Mouse (Mus musculus) midbrain, embryonic 15.5 days (tissue): ENCODE data around the gene Chst11. TPM values are rescaled to one million over a fixed set of nuclear protein-coding genes. Genes with fewer than 3 reads are reported as not detected.

ENCODE experiments used
- ATAC-seq: fragments of 200-750 bp; cut with Nextera tagmentation; replicated peaks from 2 replicates; pipeline ENCODE4 v1.8.0; 2017; ENCODE audit warnings: moderate TSS enrichment
- H3K27ac ChIP-seq: fragments of 300-500 bp; sonication (generic); 2 replicates; pipeline ENCODE4 v1.5.1; 2015; ENCODE audit warnings: mild to moderate bottlenecking, inconsistent platforms
- H3K27me3 ChIP-seq: fragments of 300-500 bp; sonication (generic); replicated peaks from 2 replicates; pipeline ENCODE4 v1.6.1; 2015; ENCODE audit warnings: inconsistent platforms
- H3K36me3 ChIP-seq: fragments of 300-500 bp; sonication (generic); replicated peaks from 2 replicates; pipeline ENCODE4 v1.6.1; 2015; ENCODE audit warnings: inconsistent platforms
- H3K4me1 ChIP-seq: fragments of 300-500 bp; sonication (generic); 2 replicates; pipeline ENCODE4 v1.6.1; 2015; ENCODE audit warnings: inconsistent platforms
- H3K4me2 ChIP-seq: fragments of 300-500 bp; sonication (generic); 2 replicates; pipeline ENCODE4 v1.6.1; 2015; ENCODE audit warnings: inconsistent platforms, mild to moderate bottlenecking, moderate library complexity
- H3K4me3 ChIP-seq: fragments of 300-500 bp; sonication (generic); 2 replicates; pipeline ENCODE4 v1.5.1; 2015; ENCODE audit warnings: mild to moderate bottlenecking, inconsistent platforms
- H3K9ac ChIP-seq: fragments of 300-500 bp; sonication (generic); 2 replicates; pipeline ENCODE4 v1.6.1; 2015; ENCODE audit warnings: mild to moderate bottlenecking, inconsistent platforms
- H3K9me3 ChIP-seq: fragments of 300-500 bp; sonication (generic); 2 replicates; pipeline ENCODE4 v1.6.1; 2016; ENCODE audit warnings: inconsistent platforms
- WGBS: fragments of 180-500 bp; shearing (Covaris S2); methylation state at CpG from one replicate; pipeline ENCODE4 v1.1.7; 2015; ENCODE audit warnings: mixed read lengths; 5-methylcytosine and 5-hydroxymethylcytosine counted together
- polyA plus RNA-seq: library from polyadenylated mRNA; unstranded; fragments of >200 nt; fragmentation: Nextera tagmentation; extraction: Ambion mirVana; gene quantifications from 2 replicates; pipeline ENCODE4 v1.2.1, GENCODE M21; 2015

Gene Chst11
- 3.8 and 4.1 TPM in 2 replicates for polyA plus RNA-seq

- Histone ChIP-seq H3K27ac (peak within 1 kb of the TSS; percentile 91), H3K4me1 (peaks cover 47% of the 10 kb centered on the region), H3K36me3 (no peaks in the 10 kb centered on the region), H3K9ac (peak within 1 kb of the TSS; percentile 77), H3K27me3 (peaks cover 10% of the 10 kb centered on the region; the same call in 1 of the 2 replicates), H3K9me3 (no peaks in the 10 kb centered on the region), H3K4me2 (peak within 1 kb of the TSS; percentile 84), H3K4me3 (peak within 1 kb of the TSS; percentile 65)
- WGBS = 0% methylated on average over 58 of the region's 67 CpGs
- peak; percentile 91 for ATAC-seq
These were observed at the start of gene Chst11 for GRCm38 (mm10) chr10:82984950-82985699. Gene Chst11 (plus strand): TSS chr10:82985498.

DNA sequence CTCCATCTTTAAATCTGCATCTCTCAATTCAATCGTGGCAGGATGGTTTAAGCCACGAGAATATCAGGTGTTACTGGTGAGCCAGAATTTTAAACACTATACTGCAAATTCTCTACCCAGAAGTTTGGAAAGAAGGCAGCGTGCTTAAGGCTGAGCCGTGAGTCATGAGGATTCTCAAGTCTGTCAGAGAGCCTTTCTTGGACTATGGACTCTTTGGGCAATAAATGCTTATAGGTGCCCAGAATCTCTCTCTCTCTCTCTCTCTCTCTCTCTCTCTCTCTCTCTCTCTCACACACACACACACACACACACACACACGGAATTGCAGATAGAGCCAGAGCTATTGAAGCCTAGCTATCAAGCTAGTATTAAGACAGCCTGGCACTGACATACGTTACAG is 49.5 kb upstream of the Chst11 start:
- no peak overlapping the region for H3K9ac ChIP-seq
- 92% methylated on average over 6 of the region's 6 CpGs for WGBS
- no peaks in the 10 kb centered on the region for H3K27me3 ChIP-seq
- no peak for ATAC-seq
- H3K36me3 ChIP-seq = no peaks in the 10 kb centered on the region
- no peaks in the 10 kb centered on the region for H3K9me3 ChIP-seq
- H3K4me2 ChIP-seq = no peak overlapping the region
- H3K4me1 ChIP-seq = no peaks in the 10 kb centered on the region
- no peak overlapping the region for H3K27ac ChIP-seq
- no peak overlapping the region for H3K4me3 ChIP-seq

DNA sequence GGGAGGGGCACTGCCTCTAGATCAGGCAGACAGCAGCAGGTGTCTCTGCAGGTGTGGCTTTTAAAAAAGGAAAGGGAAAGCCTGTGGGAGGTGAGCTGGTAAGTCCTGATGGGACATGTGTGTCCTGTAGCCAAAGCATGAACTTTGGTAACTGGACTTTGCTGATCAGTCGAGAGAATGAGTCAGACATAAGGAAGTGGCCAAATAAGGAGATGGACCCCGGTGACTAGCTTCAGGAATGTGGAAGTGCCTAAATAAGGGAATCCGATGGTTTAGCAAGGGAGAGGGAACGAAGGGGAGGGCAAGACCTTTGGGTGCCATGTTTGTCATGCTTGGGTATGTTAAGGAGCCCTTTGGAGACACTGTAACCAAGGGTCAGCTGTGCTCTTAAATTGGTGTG is 31.9 kb upstream of the Chst11 start:
- Histone ChIP-seq H3K9me3 (no peaks in the 10 kb centered on the region), H3K4me1 (no peaks in the 10 kb centered on the region), H3K27ac (no peak overlapping the region), H3K4me2 (no peak overlapping the region), H3K27me3 (no peaks in the 10 kb centered on the region), H3K4me3 (no peak overlapping the region), H3K9ac (no peak overlapping the region), H3K36me3 (no peaks in the 10 kb centered on the region)
- WGBS = 94% methylated on average over 4 of the region's 4 CpGs
- ATAC-seq = no peak

DNA sequence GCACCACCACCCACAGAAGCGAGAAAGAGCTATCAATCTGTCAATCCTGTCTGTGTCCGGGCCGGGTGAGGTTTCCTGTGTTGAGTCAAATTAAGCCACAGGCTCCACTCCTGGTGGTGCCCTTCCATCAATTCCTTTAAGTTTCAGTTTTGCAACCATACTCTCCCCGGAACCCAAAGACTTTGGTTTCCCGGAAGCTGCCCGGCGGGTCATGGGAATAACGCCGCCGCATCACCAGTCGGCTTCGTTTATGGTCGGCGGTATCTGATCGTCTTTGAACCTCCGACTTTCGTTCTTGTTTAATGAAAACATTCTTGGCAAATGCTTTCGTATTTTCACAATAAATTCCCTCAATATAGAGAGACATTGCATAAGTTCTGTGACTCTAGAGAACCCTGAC is 30.2 kb upstream of the Chst11 start:
- Histone ChIP-seq H3K9me3 (no peaks in the 10 kb centered on the region), H3K36me3 (no peaks in the 10 kb centered on the region), H3K27ac (no peak overlapping the region), H3K9ac (no peak overlapping the region), H3K4me2 (no peak overlapping the region), H3K4me1 (no peaks in the 10 kb centered on the region), H3K27me3 (no peaks in the 10 kb centered on the region), H3K4me3 (no peak overlapping the region)
- WGBS = 92% methylated on average over 18 of the region's 18 CpGs
- no peak for ATAC-seq

- H3K9ac ChIP-seq = no peak overlapping the region
- no peaks in the 10 kb centered on the region for H3K36me3 ChIP-seq
- 82% methylated on average over 5 of the region's 5 CpGs for WGBS
- H3K9me3 ChIP-seq = no peaks in the 10 kb centered on the region
- no peaks in the 10 kb centered on the region for H3K4me1 ChIP-seq
- H3K4me2 ChIP-seq = no peak overlapping the region
- H3K27ac ChIP-seq = no peak overlapping the region
- no peaks in the 10 kb centered on the region for H3K27me3 ChIP-seq
- H3K4me3 ChIP-seq = no peak overlapping the region
- ATAC-seq = no peak
These were observed 27.0 kb upstream of the Chst11 start for GRCm38 (mm10) chr10:82958218-82958761.

- H3K27ac ChIP-seq = no peak overlapping the region
- ATAC-seq = no peak
- no peak overlapping the region for H3K4me2 ChIP-seq
- H3K4me3 ChIP-seq = no peak overlapping the region
- H3K9ac ChIP-seq = no peak overlapping the region
- no peaks in the 10 kb centered on the region for H3K4me1 ChIP-seq
- no peaks in the 10 kb centered on the region for H3K9me3 ChIP-seq
- H3K36me3 ChIP-seq = no peaks in the 10 kb centered on the region
- no peaks in the 10 kb centered on the region for H3K27me3 ChIP-seq
These were observed 26.0 kb upstream of the Chst11 start for GRCm38 (mm10) chr10:82959316-82959715.

DNA sequence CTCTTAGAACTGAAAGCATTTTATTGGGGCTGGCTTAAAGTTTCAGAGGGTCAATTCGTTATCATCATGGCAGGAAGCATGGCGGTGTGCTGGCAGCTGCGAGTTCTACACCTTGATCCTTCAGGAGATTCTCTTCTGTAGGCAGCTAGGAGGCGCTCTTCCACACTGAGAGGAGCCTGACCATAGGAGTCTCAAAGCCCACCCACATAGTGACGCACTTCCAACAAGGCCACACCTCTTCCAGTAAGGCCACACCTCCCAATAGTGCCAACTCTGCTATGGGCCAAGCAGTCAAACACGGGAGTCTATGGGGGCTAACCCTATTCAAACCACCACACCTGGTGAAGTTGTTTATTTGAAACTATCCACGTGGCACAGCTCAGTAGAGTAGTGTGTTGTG is 24.0 kb upstream of the Chst11 start:
- no peak overlapping the region for H3K4me3 ChIP-seq
- no peaks in the 10 kb centered on the region for H3K36me3 ChIP-seq
- no peaks in the 10 kb centered on the region for H3K4me1 ChIP-seq
- H3K27ac ChIP-seq = no peak overlapping the region
- no peaks in the 10 kb centered on the region for H3K27me3 ChIP-seq
- no peaks in the 10 kb centered on the region for H3K9me3 ChIP-seq
- WGBS = 47% methylated on average over 7 of the region's 7 CpGs
- peak; percentile 63; the same call in 1 of the 2 replicates for ATAC-seq
- H3K9ac ChIP-seq = no peak overlapping the region
- H3K4me2 ChIP-seq = no peak overlapping the region

DNA sequence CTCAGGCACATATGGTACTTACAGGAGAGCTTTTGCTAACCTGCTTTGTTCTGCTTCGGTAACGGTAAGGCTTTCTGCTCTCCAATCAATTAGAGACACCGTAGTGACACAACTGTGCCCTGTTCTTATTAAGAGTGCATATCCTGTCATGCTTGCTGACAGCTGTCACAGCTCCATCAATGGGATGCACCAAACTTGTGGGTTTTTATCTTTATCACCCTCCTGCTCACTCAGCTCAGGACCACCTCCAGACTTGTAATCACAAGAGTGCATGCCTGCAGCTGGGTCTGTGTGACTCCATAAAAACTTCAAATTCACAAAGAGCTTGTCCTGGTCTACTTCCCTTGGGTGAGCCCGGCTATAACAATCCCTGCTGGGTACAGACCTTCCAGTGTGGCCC is 23.3 kb upstream of the Chst11 start:
- Histone ChIP-seq H3K27me3 (no peaks in the 10 kb centered on the region), H3K4me3 (no peak overlapping the region), H3K4me2 (no peak overlapping the region), H3K4me1 (no peaks in the 10 kb centered on the region), H3K9ac (no peak overlapping the region), H3K9me3 (no peaks in the 10 kb centered on the region), H3K36me3 (no peaks in the 10 kb centered on the region), H3K27ac (no peak overlapping the region)
- ATAC-seq = no peak
- 57% methylated on average over 4 of the region's 4 CpGs for WGBS

DNA sequence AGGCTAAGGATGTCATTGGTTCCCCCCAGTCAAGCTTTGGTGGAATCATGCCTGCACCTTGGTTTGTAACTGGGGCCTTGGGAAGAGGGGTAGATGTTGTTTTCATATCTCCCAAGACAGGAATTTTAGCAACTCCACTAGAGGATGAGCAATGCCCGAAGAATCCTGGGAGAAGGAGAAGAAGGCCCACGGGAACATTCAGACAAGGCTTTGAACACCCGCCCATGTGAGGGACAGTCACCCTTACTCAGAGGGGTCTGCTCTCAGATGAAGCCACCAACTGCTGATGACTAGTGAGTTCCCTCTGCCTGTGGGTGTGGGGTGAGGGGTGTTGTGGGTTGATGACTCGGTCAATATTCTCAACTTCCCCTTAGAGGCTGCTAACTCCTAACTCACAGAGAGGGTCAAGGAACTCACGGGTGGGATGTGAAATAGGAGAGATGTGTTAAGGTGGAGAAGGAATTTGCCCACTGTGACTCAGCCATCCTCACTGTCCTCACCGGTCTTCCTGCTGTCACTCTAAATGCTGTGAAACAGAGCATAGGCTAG is 22.8 kb upstream of the Chst11 start:
- Histone ChIP-seq H3K27ac (no peak overlapping the region), H3K4me2 (no peak overlapping the region), H3K9ac (no peak overlapping the region), H3K9me3 (no peaks in the 10 kb centered on the region), H3K4me1 (no peaks in the 10 kb centered on the region), H3K4me3 (no peak overlapping the region), H3K27me3 (no peaks in the 10 kb centered on the region), H3K36me3 (no peaks in the 10 kb centered on the region)
- 89% methylated on average over 6 of the region's 6 CpGs for WGBS
- no peak for ATAC-seq

GRCm38 (mm10) chr10:82964491-82964890 is 20.8 kb upstream of the Chst11 start:
- Histone ChIP-seq H3K27ac (no peak overlapping the region), H3K9ac (no peak overlapping the region), H3K4me2 (no peak overlapping the region), H3K4me3 (no peak overlapping the region), H3K4me1 (no peaks in the 10 kb centered on the region), H3K36me3 (no peaks in the 10 kb centered on the region), H3K27me3 (no peaks in the 10 kb centered on the region), H3K9me3 (no peaks in the 10 kb centered on the region)
- 80% methylated on average over 7 of the region's 7 CpGs for WGBS
- no peak for ATAC-seq

DNA sequence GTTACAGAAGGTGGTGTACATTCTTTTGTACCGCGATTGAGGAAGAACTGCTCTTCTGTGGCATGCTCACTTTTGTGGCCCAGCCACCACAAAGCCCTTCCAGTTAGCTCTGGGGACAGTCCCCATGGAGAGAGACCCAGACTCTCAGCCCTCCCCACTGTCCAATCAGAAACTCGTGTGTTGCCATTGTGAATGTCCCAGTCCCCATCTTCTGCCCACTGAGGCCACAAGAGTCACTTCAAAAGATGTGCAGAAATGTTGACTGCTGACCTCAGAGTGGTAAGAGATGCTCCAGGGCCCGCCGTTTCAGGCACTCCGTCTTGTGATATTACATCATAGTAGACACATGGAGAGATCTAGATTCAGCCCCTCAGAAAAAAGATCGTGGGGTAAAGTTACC is 18.6 kb upstream of the Chst11 start:
- ATAC-seq = no peak
- no peak overlapping the region for H3K9ac ChIP-seq
- no peaks in the 10 kb centered on the region for H3K27me3 ChIP-seq
- no peaks in the 10 kb centered on the region for H3K9me3 ChIP-seq
- H3K27ac ChIP-seq = no peak overlapping the region
- no peak overlapping the region for H3K4me2 ChIP-seq
- H3K4me3 ChIP-seq = no peak overlapping the region
- H3K4me1 ChIP-seq = no peaks in the 10 kb centered on the region
- no peaks in the 10 kb centered on the region for H3K36me3 ChIP-seq
- WGBS = 87% methylated on average over 7 of the region's 7 CpGs

GRCm38 (mm10) chr10:82969612-82970011 is 15.7 kb upstream of the Chst11 start:
- Histone ChIP-seq H3K9ac (no peak overlapping the region), H3K4me1 (no peaks in the 10 kb centered on the region), H3K27me3 (no peaks in the 10 kb centered on the region), H3K4me2 (no peak overlapping the region), H3K27ac (no peak overlapping the region), H3K9me3 (no peaks in the 10 kb centered on the region), H3K36me3 (no peaks in the 10 kb centered on the region), H3K4me3 (no peak overlapping the region)
- 74% methylated on average over 5 of the region's 5 CpGs for WGBS
- ATAC-seq = no peak

DNA sequence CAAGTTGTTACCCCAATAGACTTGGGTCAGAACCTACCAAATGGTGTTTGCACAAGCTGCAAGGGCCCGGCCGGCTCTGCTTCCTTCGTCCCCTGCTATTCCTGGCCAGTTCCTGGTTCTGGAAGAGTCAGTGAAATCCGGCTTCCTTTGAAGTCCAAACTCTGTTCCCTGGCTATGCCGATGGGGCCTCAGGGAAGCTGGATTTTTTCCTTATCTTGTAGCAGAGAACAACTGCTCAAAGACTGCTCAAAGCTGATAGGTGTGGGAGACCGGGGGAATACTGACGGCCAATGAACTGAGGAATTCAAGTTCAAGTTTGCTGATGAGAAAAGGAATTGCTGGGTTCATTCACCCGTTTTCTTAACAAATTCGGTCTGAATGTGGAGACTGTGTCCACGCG is 13.7 kb upstream of the Chst11 start:
- H3K4me1 ChIP-seq = no peaks in the 10 kb centered on the region
- no peaks in the 10 kb centered on the region for H3K36me3 ChIP-seq
- no peak overlapping the region for H3K4me2 ChIP-seq
- no peak overlapping the region for H3K9ac ChIP-seq
- H3K27me3 ChIP-seq = no peaks in the 10 kb centered on the region
- H3K4me3 ChIP-seq = no peak overlapping the region
- ATAC-seq = no peak
- 80% methylated on average over 11 of the region's 11 CpGs for WGBS
- H3K27ac ChIP-seq = no peak overlapping the region
- H3K9me3 ChIP-seq = no peaks in the 10 kb centered on the region
